Mouse (Mus musculus): ENCODE measurements around the gene Gm10570.

Gm10570 gene

GRCm38 (mm10) chr4:130308231-130309081, at the start of gene Gm10570, which contains the start of gene Fabp3:
Gene Gm10570, minus strand, starts transcription at chr4:130308674.
Gene Fabp3, plus strand, starts transcription at chr4:130308595.
- no peak for DNase-seq (ENCODE audit: low spot score in 2 of 2)

- DNase-seq (ENCODE audit: low spot score in 2 of 2), result no peak
These were observed 49.5 kb upstream of the Gm10570 start for GRCm38 (mm10) chr4:130357946-130358345.

- DNase-seq (ENCODE audit: low spot score in 2 of 2), result no peak
These were observed 44.1 kb upstream of the Gm10570 start for GRCm38 (mm10) chr4:130352588-130352987.

- DNase-seq (ENCODE audit: low spot score in 2 of 2), result no peak
These were observed 42.4 kb upstream of the Gm10570 start for GRCm38 (mm10) chr4:130350690-130351422.

GRCm38 (mm10) chr4:130349666-130350065, 41.2 kb upstream of the Gm10570 start:
- no peak for DNase-seq (ENCODE audit: low spot score in 2 of 2)

GRCm38 (mm10) chr4:130341691-130342090, 33.2 kb upstream of the Gm10570 start:
- DNase-seq (ENCODE audit: low spot score in 2 of 2), result peak in 1 of 2 experiments; percentile 50

GRCm38 (mm10) chr4:130335867-130336266, 27.4 kb upstream of the Gm10570 start:
- DNase-seq (ENCODE audit: low spot score in 2 of 2), result no peak

- no peak for DNase-seq (ENCODE audit: low spot score in 2 of 2)
These were observed 18.9 kb upstream of the Gm10570 start for GRCm38 (mm10) chr4:130327366-130327765.

- no peak for DNase-seq (ENCODE audit: low spot score in 2 of 2)
These were observed 17.0 kb upstream of the Gm10570 start for GRCm38 (mm10) chr4:130325446-130325845.

- no peak for DNase-seq (ENCODE audit: low spot score in 2 of 2)
These were observed 15.1 kb upstream of the Gm10570 start for GRCm38 (mm10) chr4:130323607-130324006.

- DNase-seq (ENCODE audit: low spot score in 2 of 2), result no peak
These were observed 14.7 kb upstream of the Gm10570 start for GRCm38 (mm10) chr4:130323165-130323564.

- DNase-seq (ENCODE audit: low spot score in 2 of 2), result no peak
These were observed 14.1 kb upstream of the Gm10570 start for GRCm38 (mm10) chr4:130322567-130322966.

GRCm38 (mm10) chr4:130321640-130322039, 13.2 kb upstream of the Gm10570 start:
- no peak for DNase-seq (ENCODE audit: low spot score in 2 of 2)

- no peak for DNase-seq (ENCODE audit: low spot score in 2 of 2)
These were observed 11.1 kb upstream of the Gm10570 start for GRCm38 (mm10) chr4:130319564-130319963.

- DNase-seq (ENCODE audit: low spot score in 2 of 2), result no peak
These were observed 9.6 kb upstream of the Gm10570 start for GRCm38 (mm10) chr4:130318122-130318521.

GRCm38 (mm10) chr4:130316691-130317090, 8.2 kb upstream of the Gm10570 start:
- DNase-seq (ENCODE audit: low spot score in 2 of 2), result no peak

- no peak for DNase-seq (ENCODE audit: low spot score in 2 of 2)
These were observed 7.5 kb upstream of the Gm10570 start for GRCm38 (mm10) chr4:130315771-130316527.

- DNase-seq (ENCODE audit: low spot score in 2 of 2), result no peak
These were observed 5.1 kb upstream of the Gm10570 start for GRCm38 (mm10) chr4:130313552-130313951.

- DNase-seq (ENCODE audit: low spot score in 2 of 2), result no peak
These were observed 4.1 kb upstream of the Gm10570 start for GRCm38 (mm10) chr4:130312526-130312925.

GRCm38 (mm10) chr4:130309254-130309653, 780 bp upstream of the Gm10570 start:
- DNase-seq (ENCODE audit: low spot score in 2 of 2), result no peak

- DNase-seq (ENCODE audit: low spot score in 2 of 2), result no peak
These were observed 633 bp downstream of the Gm10570 start for GRCm38 (mm10) chr4:130307851-130308230.
